Comparison of ENCODE assay signal across 8 mouse cellular contexts in genomic region chr4:154864271-154864771, GRCm38 (mm10). TPM values are rescaled to one million over a fixed set of nuclear protein-coding genes. Genes with fewer than 3 reads are reported as not detected.
A peak's percentile ranks its signal among the peaks of the same experiment; 100 is the strongest.
DNase-seq lines count a peak whose midpoint lies in the region; ATAC-seq and TF ChIP-seq lines count a peak whose summit lies in the region.

No protein-coding gene starts in this region.

- H3K9ac ChIP-seq in hindbrain, postnatal 0 days (replicated peaks; ENCODE audit: low read length) = peak overlapping the region; percentile 35

- peak; percentile 89 for DNase-seq in T-cell, adult 2 months (ENCODE audit: low spot score)
- DNase-seq in cerebellum, postnatal 4 days (ENCODE audit: low spot score in 2 of 2) = peak; percentile 88 to 93
- peak; percentile 93 for DNase-seq in gastrocnemius, adult 2 months
- peak; percentile 98 for DNase-seq in hindbrain, postnatal 0 days (ENCODE audit: low spot score)
- peak; percentile 86 to 87 for DNase-seq in left cerebral cortex, adult 18-20 months (ENCODE audit: low spot score in 2 of 2)
- DNase-seq in lung, postnatal 4 days = peak; percentile 94 to 95
- DNase-seq in retina, postnatal 1 day = peak; percentile 97
- peak; percentile 81 to 82 for DNase-seq in urinary bladder, adult 18-20 months (ENCODE audit: low spot score in 2 of 2)

- H3K4me3 ChIP-seq in gastrocnemius, adult 2 months = peak overlapping the region; percentile 73
- H3K4me3 ChIP-seq in hindbrain, postnatal 0 days (ENCODE audit: low read length) = peak overlapping the region; percentile 38

- H3K9me3 ChIP-seq in hindbrain, postnatal 0 days (ENCODE audit: low read length) = no peaks in the 10 kb centered on the region

- peak; percentile 92 for ATAC-seq in hindbrain, postnatal 0 days

- H3K27ac ChIP-seq in gastrocnemius, adult 2 months = peak overlapping the region; percentile 64
- H3K27ac ChIP-seq in hindbrain, postnatal 0 days = peak overlapping the region; percentile 68; the same call in 1 of the 2 replicates

- peak; percentile 47 for TF ChIP-seq CTCF in gastrocnemius, adult 2 months (IDR thresholded peaks at IDR 0.05)
- peak; percentile 66 for TF ChIP-seq CTCF in hindbrain, postnatal 0 days (IDR thresholded peaks at IDR 0.05; ENCODE audit: low read depth)

- 1% methylated on average over 18 of the region's 18 CpGs for WGBS in hindbrain, postnatal 0 days

- H3K4me2 ChIP-seq in hindbrain, postnatal 0 days (ENCODE audit: low read depth, low read length) = peak overlapping the region; percentile 59

- no peaks in the 10 kb centered on the region for H3K36me3 ChIP-seq in hindbrain, postnatal 0 days (ENCODE audit: insufficient read depth, low read length)

- intact Hi-C loops in gastrocnemius, adult 2 months (cut with DNase I) = no loop called here

- peaks cover 9% of the 10 kb centered on the region for H3K4me1 ChIP-seq in hindbrain, postnatal 0 days (ENCODE audit: insufficient read depth, low read length)

- H3K27me3 ChIP-seq in hindbrain, postnatal 0 days (ENCODE audit: insufficient read depth, low read length) = no peaks in the 10 kb centered on the region

RNA-seq across cellular contexts. Expression of gene Mmel1, which starts 5.1 kb away (rescaled TPM):
- total RNA-seq in gastrocnemius, adult 2 months (2021) = not detected
- total RNA-seq in hindbrain, postnatal 0 days (2014; rRNA removed) = 1.0 and 1.6 TPM in 2 replicates
- polyA plus RNA-seq in hindbrain, postnatal 0 days (2015; fragmentation: Nextera tagmentation; extraction: Ambion mirVana) = 0.93 TPM in 2 replicates
- under 1 TPM; 0.60 to 0.70 TPM for total RNA-seq in left cerebral cortex, adult 18-20 months (2021)

RNA-seq across cellular contexts. Expression of gene Ttc34, which starts 27.1 kb away (rescaled TPM):
- total RNA-seq in gastrocnemius, adult 2 months (2021) = not detected
- 3.0 and 3.3 TPM in 2 replicates for total RNA-seq in hindbrain, postnatal 0 days (2014; rRNA removed)
- 2.3 and 2.7 TPM in 2 replicates for polyA plus RNA-seq in hindbrain, postnatal 0 days (2015; fragmentation: Nextera tagmentation; extraction: Ambion mirVana)
- 1 to 10 TPM; 1.9 to 2.0 TPM for total RNA-seq in left cerebral cortex, adult 18-20 months (2021)

RNA-seq across cellular contexts. Expression of gene Fam213b, which starts 34.6 kb away (rescaled TPM):
- total RNA-seq in gastrocnemius, adult 2 months (2021) = 100 to 1,000 TPM in 1 of 2 experiments, 10 to 100 TPM in 1; 67.9 to 100 TPM
- total RNA-seq in hindbrain, postnatal 0 days (2014; rRNA removed) = 33.5 and 47.3 TPM in 2 replicates
- 78.2 and 83.8 TPM in 2 replicates for polyA plus RNA-seq in hindbrain, postnatal 0 days (2015; fragmentation: Nextera tagmentation; extraction: Ambion mirVana)
- 10 to 100 TPM; 67.7 to 70.2 TPM for total RNA-seq in left cerebral cortex, adult 18-20 months (2021)

Comparison
In these comparisons a context has a peak if more than half of its experiments do, and no peak if none do; other contexts are left out.
1. Peak in every context shown above with its lines: DNase-seq, ATAC-seq, H3K4me3 ChIP-seq and H3K27ac ChIP-seq.